Mouse (Mus musculus): Measurements from ENCODE around the gene Mtch1.

- TF ChIP-seq GATA1 (IDR thresholded peaks at IDR 0.05; ENCODE audit: borderline replicate concordance, low read length) (no peak), FLI1 (IDR thresholded peaks at IDR 0.05; ENCODE audit: low read length) (no peak)
Observed at GRCm38 (mm10) chr17:29301421-29301820, 46.3 kb downstream of the Mtch1 start.

Data from megakaryocyte, embryonic 14.5 days (primary cell).